Mouse (Mus musculus) CH12F3 (cell line): ENCODE measurements around the gene Lta.

Experiments
- in situ Hi-C: fragments of 300-500 bp; cut with MboI; formaldehyde crosslinking; loops from 2 replicates; pipeline ENCODE4 v1.14.3; 2020; ENCODE audit warnings: low sequenced_read_pairs

Gene Lta

DNA sequence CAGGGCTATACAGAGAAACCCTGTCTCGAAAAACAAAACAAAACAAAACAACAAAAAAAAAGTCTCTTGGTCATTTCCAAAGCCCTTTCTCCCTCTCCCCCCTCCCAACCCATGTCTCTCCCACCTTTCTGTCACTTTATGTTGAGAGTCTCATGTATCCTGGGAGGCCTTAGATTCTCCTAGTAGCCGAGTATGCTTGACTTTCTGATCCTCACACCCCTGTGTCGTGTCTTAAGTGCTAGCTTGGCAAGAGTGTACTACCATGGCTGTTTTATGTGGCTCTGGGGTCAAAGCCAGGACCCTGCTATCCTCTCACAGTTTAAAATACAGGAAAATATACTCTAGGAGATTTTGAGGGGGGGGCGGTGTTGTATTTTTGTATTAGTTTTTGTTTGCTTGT, 17.8 kb downstream of the Lta start:
- in situ Hi-C loops: no loop called here

- in situ Hi-C loops: no loop called here
These were observed 18.5 kb downstream of the Lta start for GRCm38 (mm10) chr17:35186681-35187080.

GRCm38 (mm10) chr17:35185639-35186611, 19.2 kb downstream of the Lta start:
- in situ Hi-C loops: no loop called here

DNA sequence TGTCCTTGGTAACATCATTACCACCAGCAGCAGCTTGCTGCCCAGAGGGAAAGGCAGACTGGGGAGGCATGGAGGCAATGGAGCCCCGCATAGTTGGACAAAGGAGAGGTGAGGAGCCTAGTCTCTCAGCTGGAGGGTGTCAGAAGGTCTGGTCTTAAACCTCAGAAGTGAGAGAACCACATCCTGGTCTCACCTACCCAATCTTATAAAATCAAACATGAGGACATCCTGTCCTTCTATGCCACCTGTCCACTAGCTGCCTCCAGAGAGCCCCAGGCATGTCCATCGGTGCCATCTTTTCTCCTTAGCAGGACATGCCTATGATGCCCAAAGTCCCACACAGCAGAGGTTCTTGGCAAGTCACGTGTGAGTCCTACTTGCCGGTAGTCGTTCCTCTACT, 25.1 kb downstream of the Lta start:
- in situ Hi-C loops: no loop called here

DNA sequence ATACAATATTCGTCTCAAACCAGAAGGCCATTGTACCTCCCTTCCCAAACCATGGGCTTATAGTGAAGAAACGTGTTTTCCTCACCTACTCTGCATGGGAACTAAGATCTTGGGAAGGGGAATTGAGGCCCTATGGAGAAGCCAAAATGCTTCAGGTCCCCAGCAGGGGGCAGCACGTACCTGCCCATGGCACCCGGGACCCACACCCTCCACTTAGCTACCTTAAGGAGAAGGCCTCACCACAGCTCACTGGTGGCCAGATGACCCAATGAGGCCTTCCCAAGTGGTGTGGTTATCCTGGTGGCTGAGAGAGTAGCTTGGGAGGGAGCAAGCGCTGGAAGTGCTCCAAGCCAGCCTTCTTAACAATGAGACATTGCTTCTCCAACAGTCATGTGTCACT, 26.6 kb downstream of the Lta start:
- in situ Hi-C loops: no loop called here

GRCm38 (mm10) chr17:35175968-35176367, 29.2 kb downstream of the Lta start, which contains the start of gene Aif1:
TSS of gene Aif1 (minus strand) at chr17:35176068.
- in situ Hi-C loops: no loop called here

DNA sequence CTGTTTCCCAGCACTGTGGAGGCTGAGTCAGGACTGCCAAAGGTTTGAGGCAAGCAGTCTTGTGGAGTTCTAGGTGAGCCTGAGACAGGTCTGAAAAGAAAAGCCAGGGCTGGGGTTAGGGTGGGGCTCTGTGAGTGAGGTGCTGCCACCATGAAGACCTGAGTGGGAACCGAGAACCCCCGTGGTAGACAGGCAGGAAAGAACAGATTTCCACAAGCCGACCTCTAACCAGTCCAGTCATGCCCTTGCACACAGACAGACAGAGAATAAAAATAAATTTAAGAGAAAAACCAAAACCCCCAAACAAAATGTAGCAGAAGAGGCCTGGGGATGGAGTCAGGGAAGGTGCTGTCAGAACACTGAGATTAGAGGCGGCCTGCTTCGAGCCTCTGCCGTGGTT, 29.8 kb downstream of the Lta start:
- in situ Hi-C loops: no loop called here

DNA sequence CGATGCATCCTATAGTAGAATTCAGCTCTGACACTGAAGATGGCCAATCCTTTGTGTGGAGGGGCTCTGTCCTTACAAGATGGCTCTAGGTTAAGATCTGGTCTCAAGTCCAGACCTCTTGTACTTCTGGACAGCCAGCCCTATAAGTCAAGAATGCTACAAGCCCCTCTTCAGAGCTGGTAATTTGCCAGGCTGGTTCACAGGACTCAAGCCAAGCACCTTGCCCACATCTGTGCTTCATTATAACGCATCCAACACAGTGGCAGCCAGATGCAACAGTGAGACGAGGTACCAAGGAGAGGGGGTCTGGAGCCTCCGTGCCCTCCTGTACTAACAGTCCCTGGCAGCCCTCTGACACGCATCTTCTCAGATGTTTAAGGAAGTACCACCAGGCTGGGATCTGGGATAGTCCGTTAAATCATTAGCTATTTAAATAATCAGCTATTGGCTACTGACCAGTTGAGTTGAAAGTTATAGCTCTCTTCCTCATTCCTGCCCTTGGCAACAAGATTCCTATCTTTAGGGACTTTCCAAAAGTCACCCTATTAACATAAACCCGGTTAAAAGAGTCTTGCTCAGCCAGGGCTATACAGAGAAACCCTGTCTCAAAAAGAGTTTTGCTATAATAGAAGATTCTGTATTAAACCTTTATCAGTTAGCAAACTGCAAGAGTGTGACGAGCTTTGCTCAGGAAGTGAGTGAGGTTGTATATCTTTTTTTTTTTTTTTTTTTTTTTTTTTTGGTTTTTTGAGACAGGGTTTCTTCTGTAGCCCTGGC, 30.8 kb downstream of the Lta start:
- in situ Hi-C loops: no loop called here

DNA sequence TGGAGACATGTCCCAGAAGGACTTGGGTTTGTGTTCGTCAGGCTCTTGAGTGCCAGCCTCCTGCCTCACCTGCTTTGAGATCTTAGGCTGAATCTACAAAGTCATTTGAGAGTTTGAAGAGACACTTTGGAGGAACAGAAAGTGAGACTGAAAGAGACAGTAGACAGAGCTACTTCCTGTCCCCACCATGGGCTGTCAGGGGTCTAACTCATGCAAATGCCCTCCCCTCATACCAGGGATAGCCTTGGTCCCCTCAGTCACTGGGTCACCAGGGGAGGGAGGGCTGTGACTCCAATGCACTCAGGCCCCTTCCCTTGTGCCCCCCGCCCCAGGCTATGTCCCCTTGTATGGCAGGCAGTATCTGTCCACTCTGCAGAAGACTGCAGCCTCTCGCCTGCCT, 31.8 kb downstream of the Lta start:
- in situ Hi-C loops: no loop called here

DNA sequence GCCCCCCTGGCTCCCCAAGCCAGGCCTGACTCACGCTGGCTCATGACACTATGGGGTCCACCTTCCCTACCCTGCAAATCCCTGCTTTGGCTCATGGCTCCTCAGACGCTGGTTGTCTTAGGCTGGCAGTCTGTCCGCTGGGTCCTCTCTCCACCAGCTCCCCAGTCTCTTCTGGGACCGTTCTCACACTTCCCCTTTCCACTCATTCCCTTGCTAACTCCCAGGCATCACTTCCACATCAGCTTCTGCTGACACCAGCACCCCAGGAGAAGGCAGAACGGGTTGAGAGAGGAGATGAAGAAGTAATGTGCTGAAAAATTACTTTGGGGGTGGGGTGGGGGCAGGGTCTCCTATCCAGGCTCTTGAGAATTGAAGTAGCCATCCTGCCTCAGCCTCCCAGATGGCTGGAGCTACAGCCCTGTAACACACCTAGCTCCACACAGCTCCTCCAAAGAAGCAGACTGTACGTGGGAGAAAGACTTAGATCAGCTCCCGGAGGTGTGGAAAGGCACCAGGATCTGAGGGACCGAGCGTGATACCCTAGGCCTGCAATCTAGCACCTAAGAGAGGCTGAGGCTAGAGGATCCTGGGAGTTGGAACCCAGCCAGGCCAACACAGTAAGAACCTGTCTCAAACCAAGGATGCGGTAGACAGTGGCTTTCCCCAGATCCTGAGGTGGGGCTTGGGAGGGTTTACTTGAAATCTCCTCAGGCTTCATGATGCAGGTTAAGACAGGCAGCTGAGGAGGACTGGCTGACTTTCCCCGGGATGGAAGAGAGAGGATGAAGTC, 32.5 kb downstream of the Lta start:
- in situ Hi-C loops: no loop called here

DNA sequence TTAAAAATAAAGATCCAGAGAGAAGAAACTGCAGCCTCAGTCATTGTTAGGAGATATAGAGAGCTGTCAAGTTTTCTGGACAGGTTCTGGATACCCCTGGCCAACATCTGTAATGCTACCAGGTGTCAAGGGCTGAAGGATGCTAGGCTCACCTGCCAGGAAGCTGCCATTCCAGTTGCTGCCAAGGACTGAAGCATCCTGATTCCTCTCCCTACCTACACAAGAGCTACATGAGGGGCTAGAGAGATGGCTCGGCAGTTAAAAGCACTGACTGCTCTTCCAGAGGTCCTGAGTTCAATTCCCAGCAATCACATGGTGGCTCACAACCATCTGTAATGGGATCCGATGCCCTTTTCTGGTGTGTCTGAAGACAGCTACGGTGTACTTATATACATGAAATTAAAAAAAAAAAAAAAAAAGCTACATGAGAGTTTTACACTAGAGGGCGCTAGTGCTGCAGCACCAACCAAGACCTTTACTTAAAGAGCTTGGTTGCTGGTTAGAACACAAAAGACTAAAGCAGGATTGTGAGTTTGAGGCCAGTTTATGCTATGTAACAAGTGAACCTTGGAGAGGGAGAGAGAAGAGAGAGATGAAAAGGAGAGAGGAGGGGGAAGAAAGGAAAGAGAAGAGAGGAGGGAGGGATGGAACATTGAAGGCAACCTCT, 36.5 kb downstream of the Lta start:
- in situ Hi-C loops: loop anchor here (5.0 kb wide), 1 partner anchor 64 kb away; the partner anchor contains the start of gene Atp6v1g2

GRCm38 (mm10) chr17:35167794-35168193, 37.4 kb downstream of the Lta start:
- in situ Hi-C loops: loop anchor here (5.0 kb wide), 1 partner anchor 65 kb away; the partner anchor contains the start of gene Atp6v1g2

- in situ Hi-C loops: loop anchor here (5.0 kb wide), 1 partner anchor 66 kb away; the partner anchor contains the start of gene Atp6v1g2
These were observed 38.7 kb downstream of the Lta start for GRCm38 (mm10) chr17:35166352-35167035.

DNA sequence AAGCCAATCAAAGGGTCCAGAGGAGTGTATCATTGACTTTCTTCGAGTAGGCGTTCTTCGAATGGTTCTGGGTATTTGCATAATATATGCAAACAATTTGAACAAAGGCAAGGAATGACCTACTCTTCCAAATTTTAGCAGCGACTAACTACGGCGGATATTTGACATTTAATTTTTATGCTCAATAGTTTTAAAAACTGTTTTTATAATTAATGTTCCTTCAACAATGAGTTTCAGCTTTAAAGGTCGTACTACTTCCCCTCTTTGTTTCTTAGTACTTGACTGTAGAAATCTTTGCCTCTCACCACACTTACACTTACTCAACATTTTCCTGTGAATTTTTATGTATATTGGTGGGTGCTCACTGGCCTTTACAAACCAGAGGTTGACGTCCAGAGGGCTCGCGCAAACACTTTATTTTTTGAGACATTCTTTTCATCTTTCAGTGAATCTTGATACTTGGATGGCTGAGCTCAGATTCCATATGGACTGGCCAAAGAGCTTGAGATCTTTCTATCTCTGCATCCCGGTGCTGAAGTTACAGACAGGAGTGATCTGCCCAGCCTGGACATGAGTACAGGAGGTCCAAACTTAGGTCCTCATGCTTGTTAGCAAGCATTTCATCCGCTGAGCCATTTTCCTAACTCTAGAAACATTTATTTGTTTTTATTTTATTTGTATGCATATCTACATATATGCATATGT, 39.5 kb downstream of the Lta start:
- in situ Hi-C loops: loop anchor here (5.0 kb wide), 1 partner anchor 67 kb away; the partner anchor contains the start of gene Atp6v1g2

DNA sequence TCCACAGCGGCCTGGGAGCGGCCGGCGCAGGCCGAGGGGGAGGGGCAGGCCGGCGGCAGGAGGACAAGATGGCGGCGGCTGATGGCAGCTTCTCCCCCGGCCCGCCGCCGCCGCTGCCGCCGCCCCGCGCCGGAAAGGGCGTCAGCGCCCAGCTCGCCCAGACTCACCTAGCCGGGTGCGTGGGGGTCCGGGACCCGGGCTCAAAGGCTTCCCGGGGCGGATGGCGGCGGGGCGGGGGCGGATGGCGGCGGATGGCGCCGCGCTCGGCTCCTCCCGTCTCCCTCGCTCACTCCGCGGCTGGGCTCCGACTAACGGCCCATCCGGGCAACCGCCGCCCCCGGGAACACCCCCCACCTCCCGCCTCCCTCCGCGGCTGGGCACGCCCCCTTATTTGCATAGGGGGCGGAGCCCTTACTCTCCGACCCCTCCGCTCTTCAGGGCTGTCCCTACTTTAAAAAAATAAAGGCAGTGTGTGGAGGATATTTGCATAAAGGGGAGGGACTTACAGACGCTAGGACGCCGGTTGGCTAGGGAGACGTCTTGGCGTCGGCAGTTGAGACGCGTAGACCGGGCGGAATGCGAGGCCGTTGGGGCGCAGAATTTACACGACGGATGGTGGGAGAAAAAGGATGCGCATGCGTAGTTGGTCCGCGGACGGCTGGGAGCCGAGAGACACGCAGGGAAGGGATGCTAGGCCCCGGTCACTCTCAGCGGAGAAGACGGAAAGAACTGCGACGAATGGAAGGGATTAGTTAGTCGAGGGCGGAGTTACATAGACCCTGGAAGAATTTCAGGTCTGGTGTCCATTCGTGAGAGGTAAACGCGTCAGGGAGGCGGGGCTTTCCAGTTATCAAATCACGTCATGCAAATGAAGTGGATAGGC, 40.3 kb downstream of the Lta start, which contains the start of gene Prrc2a:
TSS of gene Prrc2a (minus strand) at position 330 of the 883 bp plus-strand sequence.
- in situ Hi-C loops: loop anchor here (5.0 kb wide), 1 partner anchor 67 kb away; the partner anchor contains the start of gene Atp6v1g2

- in situ Hi-C loops: no loop called here
These were observed 41.0 kb downstream of the Lta start for GRCm38 (mm10) chr17:35164218-35164567.

- in situ Hi-C loops: no loop called here
These were observed 41.6 kb downstream of the Lta start for GRCm38 (mm10) chr17:35163326-35164081.
